Mouse (Mus musculus) G1E-ER4 (cell line): ENCODE measurements at regions not wholly inside any gene's neighbourhood (a gene's known extent, or its start where the extent isn't known, plus 50 kb on each side); places are given as distances from the start of the nearest gene placed in this dataset.

ENCODE experiments used
- GATA1 ChIP-seq: IDR thresholded peaks from one replicate; pipeline ENCODE4 v1.8.0; 2012; ENCODE audit warnings: low read length, inconsistent platforms

DNA sequence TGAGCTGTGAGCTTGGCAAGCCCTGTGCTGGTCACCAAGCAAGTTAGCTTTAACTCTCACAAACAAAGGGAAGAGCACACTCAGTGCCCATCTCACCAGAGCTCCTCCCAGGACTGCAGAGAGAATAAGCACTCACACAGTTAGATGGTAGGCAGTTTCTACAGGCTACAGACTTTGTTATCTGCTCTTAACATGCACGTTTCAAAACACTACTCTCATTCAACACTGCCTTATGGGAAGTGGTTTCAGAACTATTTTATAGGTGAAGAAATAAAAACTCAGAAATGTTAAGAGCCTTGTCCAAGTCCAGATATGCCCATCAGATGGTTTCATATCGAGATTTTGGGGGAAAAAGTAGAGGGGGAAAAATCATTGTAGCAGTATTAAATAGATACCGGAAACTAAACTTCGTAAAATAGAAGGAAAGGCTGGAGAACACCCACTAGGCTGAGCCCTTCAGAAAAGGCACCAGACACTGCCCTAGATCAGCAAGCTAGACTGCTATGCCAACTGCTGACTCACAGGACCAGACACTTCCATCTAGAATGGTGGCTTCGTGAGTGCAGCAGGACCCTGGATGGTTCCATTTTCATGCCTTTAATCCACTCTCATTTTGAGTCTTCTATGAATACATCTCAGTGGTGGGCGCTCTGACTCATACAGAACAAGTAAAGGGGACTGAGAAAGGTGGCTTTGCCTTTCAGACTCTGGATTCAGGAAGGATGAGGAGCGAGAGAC is 51.3 kb upstream of the Serbp1 start:
- no peak for TF ChIP-seq GATA1

DNA sequence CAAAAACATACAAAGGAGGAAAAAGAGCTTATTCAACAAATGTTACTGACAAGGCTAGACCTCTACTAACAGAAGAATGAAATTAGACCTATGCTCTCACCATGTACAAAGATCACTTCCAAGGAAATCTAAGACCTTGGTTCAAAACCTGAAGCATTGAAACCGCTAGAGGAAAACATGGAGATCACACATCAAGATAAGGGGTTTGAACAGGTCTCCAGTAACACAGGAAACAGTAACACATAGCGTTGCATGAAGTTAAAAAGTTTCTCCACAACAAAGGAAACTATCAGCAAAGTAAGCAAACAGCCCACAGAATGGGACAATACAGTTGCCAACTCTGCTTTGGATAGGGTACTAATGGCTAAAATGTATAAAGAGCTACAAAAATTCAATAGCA is 53.3 kb upstream of the Serbp1 start:
- TF ChIP-seq GATA1 = no peak

DNA sequence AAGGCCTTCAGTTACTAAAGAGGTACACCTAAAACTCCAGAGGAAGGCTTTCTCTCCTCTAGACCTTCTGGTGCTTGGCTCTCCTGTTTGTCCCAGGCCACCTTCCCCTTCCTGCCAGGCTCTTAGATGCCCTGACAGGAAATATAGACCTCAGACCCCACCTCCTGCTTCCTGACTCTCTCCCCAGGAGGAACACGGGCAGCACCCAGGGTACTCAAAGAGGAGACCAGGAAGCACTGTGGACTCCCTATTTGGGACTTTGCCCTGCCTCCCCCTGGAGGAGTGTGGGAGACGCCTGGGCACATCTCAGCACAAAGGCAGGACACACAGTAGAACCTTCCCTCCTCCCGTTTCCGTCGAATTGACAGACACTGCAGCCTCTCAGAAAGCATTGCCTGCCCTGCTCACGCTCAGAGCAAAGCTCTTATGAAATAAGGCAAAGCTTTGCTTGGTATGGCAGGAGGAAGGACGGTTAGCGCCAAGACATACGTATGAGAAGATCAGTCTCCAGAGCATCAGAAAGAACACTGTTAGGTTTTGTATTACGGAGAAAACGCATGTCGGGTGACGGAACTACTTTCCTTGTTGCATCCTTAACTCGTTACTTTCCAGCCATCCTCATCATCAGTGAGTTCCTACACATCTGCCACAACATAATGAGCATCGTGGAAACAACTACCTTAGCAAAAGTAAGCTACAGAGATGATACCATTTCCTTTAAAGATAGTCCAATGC is 54.3 kb upstream of the Serbp1 start:
- no peak for TF ChIP-seq GATA1

DNA sequence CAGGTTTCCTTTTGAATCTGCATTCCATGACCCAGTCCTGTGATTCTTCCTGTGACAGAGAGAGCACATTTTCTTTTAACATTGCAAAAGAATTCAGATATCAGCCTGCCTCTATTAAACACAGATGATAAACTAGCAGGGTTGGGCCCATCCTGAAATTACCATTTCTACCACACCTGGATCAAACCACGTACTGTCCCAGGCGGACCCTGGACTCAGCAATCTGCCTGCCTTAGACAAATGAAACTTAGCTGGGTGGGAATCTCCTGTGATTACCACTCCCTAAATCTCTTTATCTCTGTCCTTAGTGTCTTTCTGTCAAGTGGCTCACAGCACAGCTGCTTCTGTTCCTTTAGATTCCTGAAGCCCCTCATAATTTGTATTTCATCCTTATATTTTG is 55.5 kb upstream of the Serbp1 start:
- TF ChIP-seq GATA1 = no peak

DNA sequence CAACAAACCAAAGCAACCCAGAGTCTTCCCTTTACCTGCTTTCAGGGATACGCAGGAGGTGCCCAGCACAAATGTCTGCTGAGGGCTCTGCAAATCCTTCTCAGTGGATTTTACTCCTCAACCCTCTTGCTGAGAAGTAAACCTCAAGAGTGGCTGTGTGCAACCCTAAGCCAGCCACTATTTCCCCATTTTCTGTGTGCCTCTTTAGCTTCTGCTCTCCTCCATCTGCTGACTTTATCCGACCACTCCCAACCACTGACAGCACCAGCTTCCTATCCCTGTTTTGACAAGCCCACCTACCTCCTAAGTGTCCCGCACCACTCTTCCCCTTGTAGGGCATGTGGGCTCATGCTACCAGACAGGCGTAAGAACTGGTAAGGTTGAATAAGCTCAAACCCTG is 56.5 kb upstream of the Serbp1 start:
- TF ChIP-seq GATA1 = no peak

DNA sequence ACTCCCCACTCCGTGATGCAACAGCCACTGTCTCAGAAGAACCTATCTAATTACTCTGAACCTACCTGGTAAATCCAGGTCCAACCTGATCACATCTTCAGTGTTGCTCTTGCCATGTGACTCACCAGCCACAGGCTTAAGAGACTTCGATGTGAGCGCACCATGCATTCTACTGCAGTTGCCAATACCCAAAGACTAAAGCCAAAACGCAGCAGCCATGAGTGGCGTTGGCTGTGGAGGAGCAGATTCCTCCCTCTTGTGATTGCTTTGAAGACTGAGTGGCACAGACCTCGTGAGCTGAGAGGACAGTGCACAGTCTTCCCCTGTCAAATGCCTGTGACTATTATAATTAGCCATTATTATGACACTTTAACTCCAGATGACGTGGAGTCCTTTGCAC is 58.6 kb upstream of the Serbp1 start:
- TF ChIP-seq GATA1 = no peak

DNA sequence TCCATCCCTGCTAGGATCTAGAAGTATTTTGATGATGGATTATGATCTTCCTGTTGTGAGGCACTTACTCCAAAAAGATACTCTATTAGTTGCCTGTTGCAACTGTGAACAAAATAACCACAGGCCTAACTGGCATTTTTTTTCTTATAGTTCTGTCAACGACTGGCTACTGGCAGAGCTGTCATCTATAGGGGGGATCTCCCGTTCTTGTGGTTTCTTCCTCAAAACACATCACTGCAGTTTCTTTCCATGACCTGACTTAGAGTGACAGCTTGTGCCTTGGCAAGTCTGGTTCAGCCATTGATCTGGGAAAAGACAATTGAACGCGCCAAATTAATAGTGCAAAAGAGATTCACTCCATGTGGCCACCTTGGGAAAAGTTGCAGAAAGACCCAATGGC is 59.4 kb upstream of the Serbp1 start:
- TF ChIP-seq GATA1 = no peak

DNA sequence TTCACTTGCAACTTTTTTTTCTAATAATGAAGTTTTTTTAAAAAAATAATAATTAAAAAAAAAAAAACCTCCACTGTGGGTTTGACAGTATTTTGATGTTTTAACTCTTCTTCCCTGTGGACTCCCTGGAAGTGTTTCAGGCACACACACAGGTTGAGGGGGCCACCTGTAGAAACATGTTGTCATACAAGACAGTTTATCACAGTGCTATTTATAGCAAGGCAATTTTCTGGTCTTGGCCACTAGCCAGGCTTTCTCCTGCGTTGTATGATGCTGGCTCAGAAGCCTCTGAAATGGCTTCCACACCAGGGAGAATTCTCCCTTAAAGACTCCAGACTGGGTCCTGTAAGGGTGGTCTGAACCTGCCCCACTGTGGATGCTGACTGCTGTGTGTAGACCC is 59.9 kb upstream of the Serbp1 start:
- no peak for TF ChIP-seq GATA1

DNA sequence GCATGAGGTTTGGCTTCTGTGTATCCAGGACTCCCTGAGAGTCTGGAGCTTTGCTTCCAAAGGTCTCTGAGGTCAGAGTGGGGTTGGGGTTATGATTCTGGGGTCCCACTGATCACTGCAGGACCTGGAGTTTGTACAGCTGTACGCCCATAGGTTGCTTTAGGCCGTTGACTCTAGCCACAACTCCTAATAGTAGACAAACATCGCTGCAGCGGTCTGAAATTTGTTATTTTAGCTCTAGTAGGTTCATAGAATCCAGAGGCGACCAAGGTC is 67.4 kb upstream of the Serbp1 start:
- no peak for TF ChIP-seq GATA1

DNA sequence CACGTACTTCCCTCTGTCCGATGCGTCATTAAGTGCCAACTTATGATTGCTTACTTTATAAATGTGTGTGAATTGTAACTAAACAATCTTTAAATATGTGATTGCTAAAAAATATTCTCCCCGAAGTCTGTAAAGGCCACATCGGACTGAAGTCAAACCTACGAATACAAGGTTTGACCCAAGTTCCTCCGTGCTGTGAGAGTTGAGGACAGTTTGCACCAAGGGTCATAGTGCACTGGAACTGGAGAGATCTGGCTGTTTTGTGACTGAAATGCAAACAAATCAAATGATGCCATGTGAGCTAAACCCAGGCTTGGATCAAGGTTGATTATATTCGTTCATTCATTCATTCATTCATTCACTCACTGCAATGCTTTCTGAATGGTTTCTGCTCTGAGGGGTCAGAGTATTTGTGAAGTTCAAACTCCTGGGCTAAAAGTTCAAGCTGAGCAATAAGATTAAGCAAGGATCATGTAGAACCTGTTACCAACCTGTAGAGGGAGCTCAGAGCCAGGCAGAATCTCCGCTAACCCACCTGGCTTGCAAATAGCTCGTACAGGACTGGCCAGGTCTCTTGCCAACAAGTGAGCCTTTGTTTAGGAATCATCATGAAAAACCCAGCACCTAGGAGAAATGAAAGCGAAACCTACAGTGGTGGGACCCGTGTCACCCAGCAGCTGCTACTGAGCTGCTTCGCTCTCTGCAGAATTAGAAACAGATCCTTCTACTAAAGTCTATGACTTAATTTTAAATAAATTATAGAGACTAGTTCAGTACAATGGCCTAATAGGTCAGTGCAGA is 67.9 kb upstream of the Serbp1 start:
- TF ChIP-seq GATA1 = no peak

DNA sequence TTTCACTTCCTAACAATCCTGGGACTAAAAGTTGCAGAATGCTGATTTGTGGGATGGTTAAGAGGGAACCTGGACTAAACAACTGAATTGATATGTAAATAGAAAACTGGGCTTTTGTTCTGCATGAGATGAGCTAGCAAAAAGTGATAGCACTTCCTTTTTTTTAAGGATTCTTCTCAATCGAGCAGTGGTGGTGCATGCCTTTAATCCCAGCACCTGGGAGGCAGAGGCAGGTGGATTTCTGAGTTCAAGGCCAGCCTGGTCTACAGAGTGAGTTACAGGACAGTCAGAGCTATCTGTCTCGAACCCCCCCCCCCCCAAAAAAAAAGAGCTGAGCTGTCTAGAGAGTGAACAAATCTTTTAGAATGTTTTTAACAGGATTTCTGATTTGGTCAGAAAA is 69.2 kb upstream of the Serbp1 start:
- no peak for TF ChIP-seq GATA1

DNA sequence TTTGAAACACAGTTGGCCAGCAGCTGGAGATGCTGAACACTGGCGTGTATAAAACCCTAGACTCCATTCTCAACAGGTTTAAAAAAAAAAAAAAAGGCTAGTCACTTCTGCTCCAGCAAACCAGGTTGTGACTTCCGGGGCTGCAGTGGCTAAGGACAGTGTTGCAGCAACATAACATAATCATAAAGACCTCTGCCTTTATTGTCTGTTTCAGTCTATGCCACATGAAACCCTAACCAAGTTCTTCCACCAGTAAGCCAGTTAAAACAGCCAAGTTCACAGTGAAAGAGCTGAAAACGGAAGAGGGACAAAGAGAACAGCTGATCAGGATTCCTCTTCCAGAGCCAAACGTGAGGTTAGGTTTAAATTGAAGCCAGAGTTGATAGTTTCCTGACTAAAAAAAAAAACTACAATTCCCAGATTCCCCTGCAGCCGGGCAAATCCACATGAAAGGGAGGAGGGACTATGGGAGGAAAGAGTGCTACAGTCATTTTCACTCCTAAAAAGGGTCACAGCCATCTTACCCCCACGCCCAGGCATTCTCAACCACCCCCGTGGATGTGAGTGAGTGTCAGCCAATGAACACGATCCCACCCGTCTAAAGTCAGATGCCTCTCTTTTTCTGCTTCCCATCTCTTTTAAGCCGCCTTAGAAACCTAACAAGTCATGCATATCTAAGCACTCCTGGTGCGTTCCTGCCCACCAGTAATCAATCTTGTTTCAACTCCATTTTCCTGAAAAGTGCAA is 69.8 kb upstream of the Serbp1 start:
- TF ChIP-seq GATA1 = no peak

DNA sequence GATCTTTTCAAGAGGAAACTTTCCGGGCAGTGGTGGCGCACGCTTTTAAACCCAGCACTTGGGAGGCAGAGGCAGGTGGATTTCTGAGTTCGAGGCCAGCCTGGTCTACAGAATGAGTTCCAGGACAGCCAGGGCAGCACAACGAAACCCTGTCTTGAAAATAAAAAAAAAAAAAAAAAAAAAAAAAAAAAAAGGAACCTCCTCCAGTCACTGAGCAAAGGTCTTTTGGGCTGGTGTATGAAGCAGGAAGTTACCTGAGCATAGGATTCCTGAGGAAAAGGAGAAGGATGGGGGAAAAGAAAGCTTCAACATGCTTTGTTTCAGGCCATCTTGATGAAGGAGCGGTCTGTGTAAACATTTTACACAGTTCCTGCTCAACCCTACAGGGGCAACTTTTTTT is 72.9 kb upstream of the Serbp1 start:
- no peak for TF ChIP-seq GATA1

DNA sequence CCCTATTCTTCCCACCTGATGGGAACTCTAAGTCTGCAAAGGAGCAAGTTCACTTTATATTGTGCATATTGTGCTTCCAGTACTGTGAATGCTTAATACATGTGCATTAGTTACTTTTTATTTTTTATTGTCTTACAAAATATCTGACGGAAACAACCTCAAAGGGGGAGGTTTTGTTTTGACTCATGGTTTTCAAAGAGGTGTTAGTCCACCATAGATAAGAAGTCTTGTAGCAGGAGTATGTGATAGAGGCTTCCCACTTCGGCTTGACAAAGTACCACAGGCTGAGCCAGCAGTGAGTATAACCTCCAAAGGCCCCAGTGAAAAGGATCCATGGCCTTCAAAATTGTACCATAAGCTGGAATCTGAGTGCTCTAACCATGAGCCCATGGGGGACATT is 74.0 kb upstream of the Serbp1 start:
- no peak for TF ChIP-seq GATA1

DNA sequence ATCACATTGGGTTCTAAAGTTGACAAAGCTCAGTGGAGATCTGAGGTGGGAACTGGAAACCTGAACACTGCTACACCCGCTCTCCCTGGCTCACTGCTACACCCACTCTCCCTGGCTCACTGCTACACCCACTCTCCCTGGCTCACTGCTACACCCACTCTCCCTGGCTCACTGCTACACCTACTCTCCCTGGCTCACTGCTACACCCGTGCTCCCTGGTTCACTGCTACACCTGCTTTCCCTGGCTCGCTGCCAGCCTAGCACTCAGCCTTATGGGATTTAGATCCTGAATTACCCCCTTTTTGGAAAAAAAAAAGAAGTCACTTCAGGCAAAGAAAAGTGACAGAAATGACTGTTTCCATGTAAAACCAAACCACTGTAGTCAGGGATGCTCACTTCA is 75.2 kb upstream of the Serbp1 start:
- no peak for TF ChIP-seq GATA1

DNA sequence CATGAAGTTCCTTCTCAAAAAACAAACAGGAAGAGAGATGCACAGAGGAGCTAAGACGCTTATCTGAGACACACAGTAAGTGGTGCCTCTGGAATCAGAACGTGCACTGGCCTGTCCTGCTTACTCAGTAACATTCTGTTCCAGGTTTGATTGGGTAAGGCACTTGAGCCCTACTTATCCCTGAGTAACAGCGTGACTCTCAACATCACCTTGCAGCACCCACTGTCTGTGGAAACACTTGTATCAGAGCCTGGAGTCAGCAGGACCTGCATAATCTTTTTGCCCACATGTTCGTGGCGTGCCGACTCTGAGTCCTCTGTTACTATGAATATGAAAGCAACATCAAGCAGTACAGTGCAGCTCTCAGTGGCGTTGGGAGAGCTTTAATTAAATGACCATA is 76.4 kb upstream of the Serbp1 start:
- TF ChIP-seq GATA1 = peak; percentile 93
